Mouse (Mus musculus) liver, embryonic 14.5 days (tissue): ENCODE measurements around the gene Corin. TPM values are rescaled to one million over a fixed set of nuclear protein-coding genes. Genes with fewer than 3 reads are reported as not detected.
A peak's percentile ranks its signal among the peaks of the same experiment; 100 is the strongest.

Experiments used
- ATAC-seq: fragments of 200-750 bp; cut with Nextera tagmentation; 2 replicates; pipeline ENCODE4 v1.8.0; 2017; ENCODE audit warnings: moderate number of reproducible peaks, mild to moderate bottlenecking, moderate library complexity; ENCODE audit not compliant: insufficient read depth
- DNase-seq, 3 experiments: peaks; one replicate each; pipeline ENCODE4 v3.0.0-alpha.2; 2012 to 2013; ENCODE audit warnings: low read depth in 3 of 3, low spot score in 3 of 3
- H3K27ac ChIP-seq: fragments of 300-500 bp; sonication (generic); 2 replicates; pipeline ENCODE4 v1.5.1; 2014; ENCODE audit warnings: moderate library complexity, mild to moderate bottlenecking, control low read depth, inconsistent platforms
- H3K27me3 ChIP-seq: fragments of 300-500 bp; sonication (generic); 2 replicates; pipeline ENCODE4 v1.6.1; 2014; ENCODE audit warnings: mild to moderate bottlenecking, low read length, moderate library complexity; ENCODE audit not compliant: control insufficient read depth, insufficient read depth
- H3K36me3 ChIP-seq: fragments of 300-500 bp; sonication (generic); replicated peaks from 2 replicates; pipeline ENCODE4 v1.6.1; 2014; ENCODE audit warnings: low read depth; ENCODE audit not compliant: control insufficient read depth, insufficient read depth
- H3K4me1 ChIP-seq, 2 experiments: fragments of 200-500 bp in 1 of 2; fragments of 300-500 bp in 1 of 2; sonication (generic) in 1 of 2; replicated peaks; 2 replicates each; pipeline ENCODE4 v1.6.1; 2012 to 2014; ENCODE audit warnings: antibody characterized with exemption in 1 of 2, inconsistent platforms in 1 of 2, low read length in 1 of 2; ENCODE audit not compliant: control insufficient read depth in 2 of 2, insufficient read depth in 2 of 2
- H3K4me2 ChIP-seq: fragments of 300-500 bp; sonication (generic); 2 replicates; pipeline ENCODE4 v1.6.1; 2014; ENCODE audit warnings: low read depth, mild to moderate bottlenecking, control low read depth, moderate library complexity
- H3K4me3 ChIP-seq, 2 experiments: fragments of 200-500 bp in 1 of 2; fragments of 300-500 bp in 1 of 2; sonication (generic) in 1 of 2; 2 replicates each; pipeline ENCODE4 v1.5.1; 2012 to 2014; ENCODE audit warnings: low read depth in 2 of 2, low read length in 2 of 2, mild to moderate bottlenecking in 2 of 2, control low read depth in 1 of 2, inconsistent platforms in 1 of 2, moderate library complexity in 1 of 2; ENCODE audit not compliant: insufficient read depth in 1 of 2
- H3K9ac ChIP-seq: fragments of 300-500 bp; sonication (generic); replicated peaks from 2 replicates; pipeline ENCODE4 v1.6.1; 2014; ENCODE audit warnings: mild to moderate bottlenecking, control low read depth, moderate library complexity
- H3K9me3 ChIP-seq: fragments of 300-500 bp; sonication (generic); 2 replicates; pipeline ENCODE4 v1.6.1; 2016; ENCODE audit warnings: low read length, mixed read lengths; ENCODE audit not compliant: control insufficient read depth
- CTCF ChIP-seq: IDR thresholded peaks from 2 replicates; pipeline ENCODE4 v1.5.1; 2016; ENCODE audit warnings: antibody characterized with exemption, low read depth, control low read depth
- EP300 ChIP-seq: IDR thresholded peaks from 2 replicates; pipeline ENCODE4 v1.6.1; 2016; ENCODE audit warnings: antibody characterized with exemption, low read depth
- WGBS: fragments of 180-500 bp; shearing (Covaris S2); extraction: QIAGEN DNeasy Blood & Tissue Kit; methylation state at CpG from one replicate; pipeline ENCODE4 v1.1.7; 2014; ENCODE audit not compliant: insufficient replicate concordance; 5-methylcytosine and 5-hydroxymethylcytosine counted together
- polyA plus RNA-seq, 2 experiments: library from polyadenylated mRNA; depleted of rRNA in 1 of 2; stranded (reverse) in 1 of 2; unstranded in 1 of 2; fragments of >200 nt; fragmentation: Nextera tagmentation in 1 of 2; extraction: Ambion mirVana in 1 of 2; gene quantifications; 2 replicates each; pipeline versions ENCODE4 v1.2.1 to v1.2.3; 2012 to 2014

Gene Corin
- polyA plus RNA-seq (2012; rRNA removed) (0.03 and 0.09 TPM in 2 replicates), polyA plus RNA-seq (2014; fragmentation: Nextera tagmentation; extraction: Ambion mirVana) (0.03 and 0.08 TPM in 2 replicates)

DNA sequence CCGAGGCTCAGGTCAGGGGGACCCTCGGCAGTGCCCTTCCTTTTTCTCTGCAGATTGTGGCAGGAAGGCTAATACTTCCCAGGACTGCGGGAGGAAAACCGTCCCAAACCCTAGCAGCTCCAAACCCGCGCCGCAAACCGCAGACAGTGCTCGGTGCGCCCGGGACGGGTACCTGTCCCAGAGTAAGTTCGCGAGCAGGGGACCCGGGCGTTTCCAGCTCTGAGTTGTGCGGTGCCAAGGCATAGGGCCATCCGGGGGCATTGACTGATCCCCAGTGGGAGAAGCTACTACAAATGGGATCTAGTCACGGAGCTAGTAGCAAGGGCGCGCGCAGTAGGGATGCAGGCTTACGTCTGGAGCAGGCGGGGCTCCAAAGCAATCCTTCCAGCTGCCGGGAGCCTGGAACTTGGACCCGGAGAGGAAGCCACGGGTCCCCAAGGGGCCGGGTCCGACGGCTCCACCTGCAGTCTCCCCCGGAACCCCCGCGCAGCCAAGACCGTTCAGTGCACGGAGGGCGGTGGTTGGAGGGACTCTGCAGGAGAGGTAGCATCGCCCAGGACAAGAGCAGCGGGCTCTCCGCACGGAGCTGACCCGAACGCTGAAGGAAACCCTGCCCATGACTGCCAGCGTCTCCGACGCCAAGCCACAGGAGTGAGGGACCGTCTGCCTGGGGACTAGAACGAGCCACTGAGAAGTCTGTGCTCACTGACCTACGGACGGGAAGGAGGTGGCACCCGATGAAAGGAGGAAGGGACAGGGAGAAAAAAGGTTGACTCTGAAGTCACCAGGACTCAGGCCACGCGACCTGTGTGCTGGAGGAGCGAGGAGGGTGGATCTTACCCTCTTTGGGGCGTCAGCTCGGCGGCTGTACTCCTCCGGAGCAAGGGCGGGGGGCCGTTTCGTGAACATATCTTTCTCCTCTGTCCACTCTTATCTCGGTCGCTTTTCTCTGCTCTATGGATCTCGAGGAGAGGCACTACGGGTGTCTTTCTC lies at the start of gene Corin:
Gene Corin, minus strand, starts transcription at position 943 of the 993 bp plus-strand sequence.
- H3K4me3 ChIP-seq, result peak within 1 kb of the TSS in 1 of 2 experiments; percentile 10; a peak in 1 of 4 replicates
- WGBS, result 2% methylated on average over 64 of the region's 64 CpGs
- TF ChIP-seq EP300 (no peak), CTCF (no peak)
- no peaks in the 10 kb centered on the region for H3K36me3 ChIP-seq
- H3K27ac ChIP-seq, result no peak within 1 kb of the TSS
- DNase-seq (no peak), ATAC-seq (no peak)
- H3K4me1 ChIP-seq, result no peaks in the 10 kb centered on the region
- H3K27me3 ChIP-seq, result peaks cover 19% of the 10 kb centered on the region
- H3K9me3 ChIP-seq, result no peaks in the 10 kb centered on the region
- peak within 1 kb of the TSS; percentile 40 for H3K4me2 ChIP-seq
- H3K9ac ChIP-seq, result no peak within 1 kb of the TSS

GRCm38 (mm10) chr5:72551209-72551608 lies 46.9 kb upstream of the Corin start:
- Histone ChIP-seq H3K4me2 (no peak overlapping the region), H3K9ac (no peak overlapping the region), H3K4me1 (no peaks in the 10 kb centered on the region), H3K27me3 (no peaks in the 10 kb centered on the region), H3K27ac (no peak overlapping the region), H3K4me3 (no peak overlapping the region), H3K36me3 (peaks cover 8% of the 10 kb centered on the region), H3K9me3 (no peaks in the 10 kb centered on the region)
- 86% methylated on average over 3 of the region's 3 CpGs for WGBS
- no peak for TF ChIP-seq CTCF
- ATAC-seq (no peak), DNase-seq (no peak)

DNA sequence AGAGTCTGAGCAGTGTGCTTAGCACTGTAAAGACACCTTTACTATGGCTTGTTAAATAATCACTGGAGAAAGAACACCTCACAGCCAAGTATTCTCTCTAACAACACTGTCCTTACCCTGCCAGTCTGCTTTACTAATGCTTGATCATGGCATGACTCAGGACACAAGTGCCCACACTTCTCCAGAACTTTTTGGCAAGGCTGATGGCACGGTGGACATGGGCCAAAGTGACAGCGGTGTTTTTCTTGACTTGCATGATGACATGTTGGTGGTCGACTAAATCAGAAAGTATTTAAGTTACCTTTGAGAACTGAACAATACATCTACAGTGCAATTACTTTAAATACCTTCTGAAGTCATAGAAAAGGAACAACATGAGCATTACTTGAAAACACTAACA lies 24.6 kb upstream of the Corin start:
- ATAC-seq, result no peak

GRCm38 (mm10) chr5:72513808-72514207 lies 9.5 kb upstream of the Corin start:
- TF ChIP-seq EP300 (no peak), CTCF (no peak)
- Histone ChIP-seq H3K9ac (no peak overlapping the region), H3K27ac (no peak overlapping the region), H3K9me3 (no peaks in the 10 kb centered on the region), H3K4me1 (no peaks in the 10 kb centered on the region), H3K27me3 (no peaks in the 10 kb centered on the region), H3K4me3 (no peak overlapping the region), H3K4me2 (no peak overlapping the region), H3K36me3 (peaks cover 9% of the 10 kb centered on the region; the same call in 1 of the 2 replicates)
- WGBS, result 78% methylated on average over 5 of the region's 5 CpGs
- DNase-seq (no peak), ATAC-seq (no peak)

More for the DNA sequence above, 24.6 kb upstream of the Corin start:
- Histone ChIP-seq H3K36me3 (peaks cover 2% of the 10 kb centered on the region), H3K4me3 (no peak overlapping the region), H3K27ac (no peak overlapping the region), H3K4me1 (no peaks in the 10 kb centered on the region), H3K27me3 (no peaks in the 10 kb centered on the region), H3K9ac (no peak overlapping the region), H3K4me2 (no peak overlapping the region), H3K9me3 (no peaks in the 10 kb centered on the region)
- TF ChIP-seq EP300 (no peak), CTCF (no peak)
- no peak for DNase-seq
- 77% methylated on average over 3 of the region's 3 CpGs for WGBS

DNA sequence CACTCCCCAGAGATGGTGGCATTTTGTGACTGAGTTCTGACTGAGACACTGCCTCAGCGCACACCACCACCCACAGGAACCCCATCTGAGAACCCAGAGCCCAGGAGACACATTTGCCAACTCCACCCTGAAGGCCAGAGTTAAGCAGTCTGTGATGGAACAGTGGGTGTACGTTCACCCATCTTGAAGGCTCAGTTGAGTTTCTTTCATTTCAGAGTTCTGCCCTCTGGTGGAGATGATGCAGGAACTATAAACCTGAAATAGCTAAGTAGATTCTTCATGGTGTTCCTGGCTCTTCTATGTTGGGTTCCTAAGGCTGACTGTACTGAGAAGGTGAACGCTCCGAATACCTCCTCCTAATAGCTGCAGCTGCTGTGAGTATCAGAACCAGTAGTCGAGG lies 1.5 kb upstream of the Corin start:
- H3K4me2 ChIP-seq, result no peak overlapping the region
- 60% methylated on average over 5 of the region's 5 CpGs for WGBS

More for the DNA sequence above, 1.5 kb upstream of the Corin start:
- Histone ChIP-seq H3K27ac (no peak overlapping the region), H3K4me1 (no peaks in the 10 kb centered on the region), H3K9me3 (no peaks in the 10 kb centered on the region), H3K36me3 (no peaks in the 10 kb centered on the region), H3K27me3 (peaks cover 19% of the 10 kb centered on the region), H3K4me3 (no peak overlapping the region), H3K9ac (no peak overlapping the region)
- no peak for DNase-seq
- TF ChIP-seq EP300 (no peak), CTCF (peak; percentile 25)
- ATAC-seq, result no peak
